Mouse (Mus musculus): Measurements from ENCODE around the gene Them7. TPM values are rescaled to one million over a fixed set of nuclear protein-coding genes. Genes with fewer than 3 reads are reported as not detected.
A peak's percentile ranks its signal among the peaks of the same experiment; 100 is the strongest.

The Them7 gene
- polyA plus RNA-seq, 1 experiment from 2014 or later, result 0.16 TPM

GRCm38 (mm10) chr2:105228416-105228815 lies 4.3 kb downstream of the Them7 start:
- Histone ChIP-seq H3K27ac (ENCODE audit: low read depth, low read length) (no peak overlapping the region), H3K9ac (ENCODE audit: low read length) (no peak overlapping the region), H3K4me2 (no peak overlapping the region), H3K27me3 (ENCODE audit: control insufficient read depth, insufficient read depth, low read length) (peaks cover 9% of the 10 kb centered on the region), H3K4me1 (ENCODE audit: control insufficient read depth, insufficient read depth, low read length) (no peaks in the 10 kb centered on the region; the same call in 1 of the 2 replicates), H3K4me3 (ENCODE audit: low read depth, low read length) (no peak overlapping the region), H3K9me3 (ENCODE audit: control insufficient read depth, low read length) (no peaks in the 10 kb centered on the region), H3K36me3 (ENCODE audit: control insufficient read depth, insufficient read depth, low read length) (no peaks in the 10 kb centered on the region)
- WGBS, result 73% methylated on average over 2 of the region's 2 CpGs
- DNase-seq (ENCODE audit: low spot score, missing footprints) (no peak), ATAC-seq (ENCODE audit: low FRiP score) (no peak)

DNA sequence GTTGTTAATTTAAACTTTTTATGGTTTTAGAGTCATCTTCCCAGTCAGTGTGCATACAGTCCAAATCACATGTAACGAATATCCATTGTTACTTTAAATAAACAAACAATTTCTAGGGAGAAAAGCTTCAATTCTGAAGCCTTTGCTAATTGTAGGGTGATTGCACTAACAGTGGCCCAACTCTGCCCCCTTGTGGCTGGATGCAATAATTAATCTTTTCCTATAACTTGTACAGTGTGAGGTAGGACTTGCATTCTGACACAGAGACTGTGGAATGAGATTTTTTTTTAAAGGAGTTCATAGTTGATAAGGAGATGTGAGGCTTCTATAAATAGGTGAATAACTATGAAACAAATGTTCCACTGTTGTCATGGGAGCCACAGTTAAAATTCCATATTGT lies 6.2 kb downstream of the Them7 start:
- ATAC-seq (ENCODE audit: low FRiP score), result 0 out of 2 replicates have a peak, but pooled peaks have one; percentile 67

GRCm38 (mm10) chr2:105232386-105232785 lies 8.3 kb downstream of the Them7 start:
- Histone ChIP-seq H3K4me1 (ENCODE audit: control insufficient read depth, insufficient read depth, low read length) (no peaks in the 10 kb centered on the region), H3K4me3 (ENCODE audit: low read depth, low read length) (no peak overlapping the region), H3K27ac (ENCODE audit: low read depth, low read length) (no peak overlapping the region), H3K27me3 (ENCODE audit: control insufficient read depth, insufficient read depth, low read length) (no peaks in the 10 kb centered on the region), H3K36me3 (ENCODE audit: control insufficient read depth, insufficient read depth, low read length) (no peaks in the 10 kb centered on the region), H3K4me2 (no peak overlapping the region), H3K9me3 (ENCODE audit: control insufficient read depth, low read length) (no peaks in the 10 kb centered on the region), H3K9ac (ENCODE audit: low read length) (no peak overlapping the region)
- ATAC-seq (ENCODE audit: low FRiP score) (no peak), DNase-seq (ENCODE audit: low spot score, missing footprints) (no peak)
- WGBS, result 76% methylated on average over 4 of the region's 4 CpGs

More for the DNA sequence above, 6.2 kb downstream of the Them7 start:
- WGBS, result 7% methylated on average over 1 of the region's 1 CpGs
- peak; percentile 97 for DNase-seq (ENCODE audit: low spot score, missing footprints)
- Histone ChIP-seq H3K9ac (ENCODE audit: low read length) (no peak overlapping the region), H3K9me3 (ENCODE audit: control insufficient read depth, low read length) (no peaks in the 10 kb centered on the region), H3K36me3 (ENCODE audit: control insufficient read depth, insufficient read depth, low read length) (no peaks in the 10 kb centered on the region), H3K4me2 (no peak overlapping the region), H3K27me3 (ENCODE audit: control insufficient read depth, insufficient read depth, low read length) (peaks cover 2% of the 10 kb centered on the region; the same call in 1 of the 2 replicates), H3K4me1 (ENCODE audit: control insufficient read depth, insufficient read depth, low read length) (no peaks in the 10 kb centered on the region), H3K27ac (ENCODE audit: low read depth, low read length) (no peak overlapping the region), H3K4me3 (ENCODE audit: low read depth, low read length) (no peak overlapping the region)

- ATAC-seq (ENCODE audit: low FRiP score) (no peak), DNase-seq (ENCODE audit: low spot score, missing footprints) (no peak)
- Histone ChIP-seq H3K9me3 (ENCODE audit: control insufficient read depth, low read length) (no peaks in the 10 kb centered on the region), H3K9ac (ENCODE audit: low read length) (no peak overlapping the region), H3K27ac (ENCODE audit: low read depth, low read length) (no peak overlapping the region), H3K27me3 (ENCODE audit: control insufficient read depth, insufficient read depth, low read length) (no peaks in the 10 kb centered on the region), H3K4me2 (no peak overlapping the region), H3K4me1 (ENCODE audit: control insufficient read depth, insufficient read depth, low read length) (no peaks in the 10 kb centered on the region), H3K4me3 (ENCODE audit: low read depth, low read length) (no peak overlapping the region), H3K36me3 (ENCODE audit: control insufficient read depth, insufficient read depth, low read length) (no peaks in the 10 kb centered on the region)
- 69% methylated on average over 6 of the region's 6 CpGs for WGBS
Observed at GRCm38 (mm10) chr2:105234278-105234677, 10.2 kb downstream of the Them7 start.

DNA sequence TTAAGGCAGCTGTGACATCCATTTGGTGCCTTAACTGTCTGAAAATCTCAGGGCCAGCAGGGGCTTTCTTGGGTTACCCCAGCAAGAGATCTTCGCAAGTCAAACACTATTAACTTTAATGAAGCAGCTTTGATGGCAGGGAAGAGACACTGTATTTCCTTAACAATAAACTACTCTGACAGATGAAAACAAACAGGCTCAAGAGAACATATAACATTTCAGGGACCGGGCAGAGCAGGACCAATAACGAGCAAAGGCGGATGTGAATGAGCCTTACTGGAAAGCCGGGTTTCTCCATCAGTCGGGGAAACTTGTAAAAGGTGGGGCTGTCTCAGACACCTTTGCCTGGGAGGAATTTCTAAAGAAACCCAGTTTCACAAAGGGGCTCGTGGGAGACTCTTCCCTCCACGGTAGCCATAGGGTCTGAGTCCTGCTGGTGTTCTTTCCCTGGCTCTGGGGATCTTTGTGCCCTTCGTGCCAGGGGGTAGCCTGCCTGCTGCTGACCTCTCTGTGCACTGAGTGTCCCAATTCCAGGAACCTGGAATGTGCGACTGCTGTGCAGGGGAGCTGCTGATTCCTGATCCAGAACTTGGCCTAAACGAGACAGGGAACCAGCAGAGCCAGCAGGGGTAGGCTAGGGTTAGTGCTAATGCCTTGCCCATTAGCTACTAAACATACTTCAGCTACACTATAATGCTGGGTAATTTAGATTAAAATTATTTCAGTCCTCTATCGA lies 11.4 kb downstream of the Them7 start:
- Histone ChIP-seq H3K27me3 (ENCODE audit: control insufficient read depth, insufficient read depth, low read length) (no peaks in the 10 kb centered on the region), H3K27ac (ENCODE audit: low read depth, low read length) (no peak overlapping the region), H3K9me3 (ENCODE audit: control insufficient read depth, low read length) (no peaks in the 10 kb centered on the region), H3K4me1 (ENCODE audit: control insufficient read depth, insufficient read depth, low read length) (no peaks in the 10 kb centered on the region), H3K9ac (ENCODE audit: low read length) (no peak overlapping the region), H3K4me2 (no peak overlapping the region), H3K4me3 (ENCODE audit: low read depth, low read length) (no peak overlapping the region), H3K36me3 (ENCODE audit: control insufficient read depth, insufficient read depth, low read length) (no peaks in the 10 kb centered on the region)
- 59% methylated on average over 12 of the region's 12 CpGs for WGBS
- ATAC-seq (ENCODE audit: low FRiP score) (no peak), DNase-seq (ENCODE audit: low spot score, missing footprints) (no peak)

- Histone ChIP-seq H3K4me2 (no peak overlapping the region), H3K36me3 (ENCODE audit: control insufficient read depth, insufficient read depth, low read length) (no peaks in the 10 kb centered on the region), H3K9ac (ENCODE audit: low read length) (no peak overlapping the region), H3K4me1 (ENCODE audit: control insufficient read depth, insufficient read depth, low read length) (no peaks in the 10 kb centered on the region), H3K27me3 (ENCODE audit: control insufficient read depth, insufficient read depth, low read length) (no peaks in the 10 kb centered on the region), H3K27ac (ENCODE audit: low read depth, low read length) (no peak overlapping the region), H3K9me3 (ENCODE audit: control insufficient read depth, low read length) (no peaks in the 10 kb centered on the region), H3K4me3 (ENCODE audit: low read depth, low read length) (no peak overlapping the region)
- DNase-seq (ENCODE audit: low spot score, missing footprints) (peak; percentile 61), ATAC-seq (ENCODE audit: low FRiP score) (no peak)
- 64% methylated on average over 7 of the region's 7 CpGs for WGBS
Observed at GRCm38 (mm10) chr2:105237424-105237823, 13.3 kb downstream of the Them7 start.

DNA sequence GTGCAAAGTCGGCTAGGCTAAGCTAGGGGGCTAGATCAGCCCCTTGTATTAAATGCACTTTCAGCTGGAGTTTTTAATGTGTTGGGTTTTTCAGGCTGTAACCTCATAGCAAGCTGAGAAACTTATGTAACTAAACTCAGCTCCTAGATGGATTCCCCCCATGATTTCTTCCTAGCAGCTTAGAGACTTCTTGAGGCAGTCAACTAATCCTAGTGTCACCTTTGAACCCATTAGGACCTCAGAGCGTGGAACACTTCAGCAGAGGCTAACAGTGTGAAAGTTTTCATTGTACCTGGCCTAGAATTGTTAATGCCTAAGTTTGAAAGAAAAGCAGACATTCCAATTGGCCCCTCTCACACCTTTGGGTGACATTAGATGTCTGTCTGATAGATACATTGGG lies 13.7 kb downstream of the Them7 start:
- Histone ChIP-seq H3K4me3 (ENCODE audit: low read depth, low read length) (no peak overlapping the region), H3K27me3 (ENCODE audit: control insufficient read depth, insufficient read depth, low read length) (no peaks in the 10 kb centered on the region), H3K36me3 (ENCODE audit: control insufficient read depth, insufficient read depth, low read length) (no peaks in the 10 kb centered on the region), H3K27ac (ENCODE audit: low read depth, low read length) (no peak overlapping the region), H3K4me1 (ENCODE audit: control insufficient read depth, insufficient read depth, low read length) (no peaks in the 10 kb centered on the region), H3K9me3 (ENCODE audit: control insufficient read depth, low read length) (no peaks in the 10 kb centered on the region), H3K4me2 (no peak overlapping the region), H3K9ac (ENCODE audit: low read length) (no peak overlapping the region)
- WGBS, result 71% methylated on average over 2 of the region's 2 CpGs
- no peak for ATAC-seq (ENCODE audit: low FRiP score)
- peak; percentile 59 for DNase-seq (ENCODE audit: low spot score, missing footprints)

GRCm38 (mm10) chr2:105238775-105239174 lies 14.7 kb downstream of the Them7 start:
- no peak overlapping the region for H3K27ac ChIP-seq (ENCODE audit: low read depth, low read length)
- 25% methylated on average over 3 of the region's 3 CpGs for WGBS

GRCm38 (mm10) chr2:105240631-105241030 lies 16.5 kb downstream of the Them7 start:
- Histone ChIP-seq H3K9me3 (ENCODE audit: control insufficient read depth, low read length) (no peaks in the 10 kb centered on the region), H3K4me1 (ENCODE audit: control insufficient read depth, insufficient read depth, low read length) (no peaks in the 10 kb centered on the region), H3K4me2 (no peak overlapping the region), H3K36me3 (ENCODE audit: control insufficient read depth, insufficient read depth, low read length) (no peaks in the 10 kb centered on the region), H3K27ac (ENCODE audit: low read depth, low read length) (no peak overlapping the region), H3K4me3 (ENCODE audit: low read depth, low read length) (no peak overlapping the region), H3K27me3 (ENCODE audit: control insufficient read depth, insufficient read depth, low read length) (no peaks in the 10 kb centered on the region), H3K9ac (ENCODE audit: low read length) (no peak overlapping the region)
- DNase-seq (ENCODE audit: low spot score, missing footprints) (peak; percentile 28), ATAC-seq (ENCODE audit: low FRiP score) (no peak)
- 67% methylated on average over 1 of the region's 1 CpGs for WGBS

More at GRCm38 (mm10) chr2:105238775-105239174, 14.7 kb downstream of the Them7 start:
- H3K9me3 ChIP-seq (ENCODE audit: control insufficient read depth, low read length), result no peaks in the 10 kb centered on the region
- no peaks in the 10 kb centered on the region for H3K36me3 ChIP-seq (ENCODE audit: control insufficient read depth, insufficient read depth, low read length)
- no peaks in the 10 kb centered on the region for H3K4me1 ChIP-seq (ENCODE audit: control insufficient read depth, insufficient read depth, low read length)
- ATAC-seq (ENCODE audit: low FRiP score), result peak; percentile 66
- no peak overlapping the region for H3K4me2 ChIP-seq
- DNase-seq (ENCODE audit: low spot score, missing footprints), result peak; percentile 88
- no peak overlapping the region for H3K4me3 ChIP-seq (ENCODE audit: low read depth, low read length)
- H3K27me3 ChIP-seq (ENCODE audit: control insufficient read depth, insufficient read depth, low read length), result no peaks in the 10 kb centered on the region
- H3K9ac ChIP-seq (ENCODE audit: low read length), result no peak overlapping the region

Data from midbrain, embryonic 11.5 days (tissue).